Mouse (Mus musculus) liver, embryonic 15.5 days (tissue): ENCODE measurements around the gene Fbxo33. TPM values are rescaled to one million over a fixed set of nuclear protein-coding genes. Genes with fewer than 3 reads are reported as not detected.

Experiments
- ATAC-seq: fragments of 200-750 bp; cut with Nextera tagmentation; 2 replicates; pipeline ENCODE4 v1.8.0; 2017; ENCODE audit warnings: moderate number of reproducible peaks, mild to moderate bottlenecking, moderate library complexity; ENCODE audit not compliant: insufficient read depth
- H3K27ac ChIP-seq: fragments of 300-500 bp; sonication (generic); replicated peaks from 2 replicates; pipeline ENCODE4 v1.5.1; 2015; ENCODE audit warnings: mild to moderate bottlenecking, inconsistent platforms
- H3K27me3 ChIP-seq: fragments of 300-500 bp; sonication (generic); 2 replicates; pipeline ENCODE4 v1.6.1; 2015; ENCODE audit warnings: mild to moderate bottlenecking, inconsistent platforms
- H3K36me3 ChIP-seq: fragments of 300-500 bp; sonication (generic); replicated peaks from 2 replicates; pipeline ENCODE4 v1.6.1; 2015; ENCODE audit warnings: moderate library complexity, mild to moderate bottlenecking, inconsistent platforms
- H3K4me1 ChIP-seq: fragments of 300-500 bp; sonication (generic); replicated peaks from 2 replicates; pipeline ENCODE4 v1.6.1; 2015; ENCODE audit warnings: inconsistent platforms
- H3K4me2 ChIP-seq: fragments of 300-500 bp; sonication (generic); 2 replicates; pipeline ENCODE4 v1.6.1; 2015; ENCODE audit warnings: moderate library complexity, mild to moderate bottlenecking, inconsistent platforms
- H3K4me3 ChIP-seq: fragments of 300-500 bp; sonication (generic); replicated peaks from 2 replicates; pipeline ENCODE4 v1.5.1; 2015; ENCODE audit warnings: mild to moderate bottlenecking, inconsistent platforms
- H3K9ac ChIP-seq: fragments of 300-500 bp; sonication (generic); 2 replicates; pipeline ENCODE4 v1.6.1; 2015; ENCODE audit warnings: moderate library complexity, mild to moderate bottlenecking, inconsistent platforms
- H3K9me3 ChIP-seq: fragments of 300-500 bp; sonication (generic); replicated peaks from 2 replicates; pipeline ENCODE4 v1.6.1; 2016; ENCODE audit warnings: inconsistent platforms
- WGBS: fragments of 180-500 bp; shearing (Covaris S2); methylation state at CpG from one replicate; pipeline ENCODE4 v1.1.7; 2015; ENCODE audit warnings: mixed read lengths; ENCODE audit not compliant: insufficient replicate concordance; 5-methylcytosine and 5-hydroxymethylcytosine counted together
- polyA plus RNA-seq: library from polyadenylated mRNA; unstranded; fragments of >200 nt; fragmentation: Nextera tagmentation; extraction: Ambion mirVana; gene quantifications from 2 replicates; pipeline ENCODE4 v1.2.1, GENCODE M21; 2015

Gene Fbxo33
- polyA plus RNA-seq, 1 experiment from 2014 or later, result 7.8 TPM

GRCm38 (mm10) chr12:59228401-59228800, 8.9 kb upstream of the Fbxo33 start:
- Histone ChIP-seq H3K4me1 (no peaks in the 10 kb centered on the region), H3K36me3 (no peaks in the 10 kb centered on the region), H3K4me3 (no peak overlapping the region), H3K4me2 (no peak overlapping the region), H3K27me3 (no peaks in the 10 kb centered on the region), H3K9me3 (no peaks in the 10 kb centered on the region), H3K27ac (no peak overlapping the region), H3K9ac (no peak overlapping the region)
- 74% methylated on average over 5 of the region's 5 CpGs for WGBS
- no peak for ATAC-seq

GRCm38 (mm10) chr12:59218640-59219321, 744 bp downstream of the Fbxo33 start:
- Histone ChIP-seq H3K9me3 (no peaks in the 10 kb centered on the region), H3K4me1 (peaks cover 36% of the 10 kb centered on the region), H3K27ac (peak overlapping the region; percentile 99), H3K4me3 (peak overlapping the region; percentile 98), H3K9ac (peak overlapping the region; percentile 91), H3K36me3 (no peaks in the 10 kb centered on the region), H3K4me2 (peak overlapping the region; percentile 93), H3K27me3 (no peaks in the 10 kb centered on the region)
- WGBS, result under 1% methylated on average over 68 of the region's 69 CpGs
- peak; percentile 17 for ATAC-seq

GRCm38 (mm10) chr12:59217331-59217730, 2.2 kb downstream of the Fbxo33 start:
- no peak overlapping the region for H3K27ac ChIP-seq
- WGBS, result 68% methylated on average over 3 of the region's 3 CpGs
- H3K9ac ChIP-seq, result no peak overlapping the region
- H3K4me3 ChIP-seq, result peak overlapping the region; percentile 98
- no peaks in the 10 kb centered on the region for H3K9me3 ChIP-seq
- no peak for ATAC-seq
- H3K4me1 ChIP-seq, result peaks cover 36% of the 10 kb centered on the region
- 0 out of 2 replicates have a peak, but pooled peaks cover under 1% of the 10 kb centered on the region for H3K36me3 ChIP-seq
- H3K4me2 ChIP-seq, result peak overlapping the region; percentile 93
- no peaks in the 10 kb centered on the region for H3K27me3 ChIP-seq

- H3K36me3 ChIP-seq, result peaks cover 5% of the 10 kb centered on the region
- H3K9ac ChIP-seq, result no peak overlapping the region
- 45% methylated on average over 6 of the region's 6 CpGs for WGBS
- no peak overlapping the region for H3K27ac ChIP-seq
- peak overlapping the region; percentile 98; the same call in 1 of the 2 replicates for H3K4me3 ChIP-seq
- no peak for ATAC-seq
- H3K4me2 ChIP-seq, result peak overlapping the region; percentile 93
- H3K4me1 ChIP-seq, result peaks cover 36% of the 10 kb centered on the region
- H3K27me3 ChIP-seq, result no peaks in the 10 kb centered on the region
- H3K9me3 ChIP-seq, result no peaks in the 10 kb centered on the region
These were observed 2.8 kb downstream of the Fbxo33 start for GRCm38 (mm10) chr12:59216676-59217266.

- no peak overlapping the region for H3K9ac ChIP-seq
- no peak for ATAC-seq
- H3K36me3 ChIP-seq, result peaks cover 11% of the 10 kb centered on the region
- peaks cover 36% of the 10 kb centered on the region for H3K4me1 ChIP-seq
- H3K9me3 ChIP-seq, result no peaks in the 10 kb centered on the region
- H3K27ac ChIP-seq, result no peak overlapping the region
- 61% methylated on average over 4 of the region's 4 CpGs for WGBS
- H3K4me3 ChIP-seq, result no peak overlapping the region
- peak overlapping the region; percentile 93; the same call in 1 of the 2 replicates for H3K4me2 ChIP-seq
- H3K27me3 ChIP-seq, result no peaks in the 10 kb centered on the region
These were observed 3.3 kb downstream of the Fbxo33 start for GRCm38 (mm10) chr12:59216176-59216575.

GRCm38 (mm10) chr12:59207814-59208213, 11.7 kb downstream of the Fbxo33 start:
- 21% methylated on average over 1 of the region's 1 CpGs for WGBS
- no peak for ATAC-seq

GRCm38 (mm10) chr12:59207000-59207390, 12.5 kb downstream of the Fbxo33 start:
- no peak overlapping the region for H3K4me3 ChIP-seq
- no peak overlapping the region for H3K4me2 ChIP-seq
- no peak overlapping the region for H3K9ac ChIP-seq
- WGBS, result 9% methylated on average over 3 of the region's 3 CpGs
- no peaks in the 10 kb centered on the region for H3K27me3 ChIP-seq
- H3K4me1 ChIP-seq, result peaks cover 17% of the 10 kb centered on the region
- ATAC-seq, result no peak
- peaks cover 34% of the 10 kb centered on the region for H3K36me3 ChIP-seq
- no peaks in the 10 kb centered on the region for H3K9me3 ChIP-seq
- H3K27ac ChIP-seq, result no peak overlapping the region

More at GRCm38 (mm10) chr12:59207814-59208213, 11.7 kb downstream of the Fbxo33 start:
- no peak overlapping the region for H3K4me3 ChIP-seq
- no peaks in the 10 kb centered on the region for H3K27me3 ChIP-seq
- no peak overlapping the region for H3K27ac ChIP-seq
- H3K9me3 ChIP-seq, result no peaks in the 10 kb centered on the region
- no peak overlapping the region for H3K9ac ChIP-seq
- peaks cover 17% of the 10 kb centered on the region for H3K4me1 ChIP-seq
- no peak overlapping the region for H3K4me2 ChIP-seq
- peaks cover 32% of the 10 kb centered on the region for H3K36me3 ChIP-seq

GRCm38 (mm10) chr12:59206208-59206999, 13.1 kb downstream of the Fbxo33 start:
- no peak overlapping the region for H3K9ac ChIP-seq
- H3K36me3 ChIP-seq, result peaks cover 29% of the 10 kb centered on the region
- H3K4me2 ChIP-seq, result no peak overlapping the region
- peaks cover 17% of the 10 kb centered on the region for H3K4me1 ChIP-seq
- H3K4me3 ChIP-seq, result no peak overlapping the region
- H3K9me3 ChIP-seq, result no peaks in the 10 kb centered on the region
- no peaks in the 10 kb centered on the region for H3K27me3 ChIP-seq
- ATAC-seq, result no peak
- H3K27ac ChIP-seq, result no peak overlapping the region
- WGBS, result 64% methylated on average over 4 of the region's 4 CpGs

GRCm38 (mm10) chr12:59205571-59205970, 14.0 kb downstream of the Fbxo33 start:
- no peak overlapping the region for H3K4me3 ChIP-seq
- H3K27ac ChIP-seq, result no peak overlapping the region
- WGBS, result 82% methylated on average over 6 of the region's 6 CpGs
- no peak overlapping the region for H3K9ac ChIP-seq
- no peak for ATAC-seq
- H3K27me3 ChIP-seq, result no peaks in the 10 kb centered on the region
- peaks cover 17% of the 10 kb centered on the region for H3K4me1 ChIP-seq
- no peaks in the 10 kb centered on the region for H3K9me3 ChIP-seq
- H3K36me3 ChIP-seq, result peaks cover 32% of the 10 kb centered on the region
- no peak overlapping the region for H3K4me2 ChIP-seq

- Histone ChIP-seq H3K27me3 (no peaks in the 10 kb centered on the region), H3K9me3 (no peaks in the 10 kb centered on the region), H3K9ac (no peak overlapping the region), H3K4me1 (peaks cover 11% of the 10 kb centered on the region), H3K36me3 (peaks cover 37% of the 10 kb centered on the region), H3K27ac (no peak overlapping the region), H3K4me3 (no peak overlapping the region), H3K4me2 (no peak overlapping the region)
- no peak for ATAC-seq
- WGBS, result 83% methylated on average over 2 of the region's 2 CpGs
These were observed 20.2 kb downstream of the Fbxo33 start for GRCm38 (mm10) chr12:59199361-59199760.

GRCm38 (mm10) chr12:59198750-59199149, 20.8 kb downstream of the Fbxo33 start:
- H3K27ac ChIP-seq, result no peak overlapping the region
- H3K9me3 ChIP-seq, result no peaks in the 10 kb centered on the region
- peaks cover 16% of the 10 kb centered on the region for H3K4me1 ChIP-seq
- WGBS, result 37% methylated on average over 4 of the region's 4 CpGs
- no peak overlapping the region for H3K4me2 ChIP-seq
- no peak overlapping the region for H3K9ac ChIP-seq
- H3K4me3 ChIP-seq, result no peak overlapping the region
- no peak for ATAC-seq
- no peaks in the 10 kb centered on the region for H3K27me3 ChIP-seq
- H3K36me3 ChIP-seq, result peaks cover 32% of the 10 kb centered on the region
